Mouse (Mus musculus) monocyte, adult 5-6 weeks (primary cell): ENCODE data around the gene Gria4. TPM values are rescaled to one million over a fixed set of nuclear protein-coding genes. Genes with fewer than 3 reads are reported as not detected.
A peak's percentile ranks its signal among the peaks of the same experiment; 100 is the strongest.

Experiments used
- ATAC-seq: fragments of 153-309, 156-312 bp; replicated peaks from 2 replicates; pipeline ENCODE4 v1.8.0; 2017; ENCODE audit warnings: mild to moderate bottlenecking; ENCODE audit not compliant: low TSS enrichment, insufficient number of reproducible peaks, severe bottlenecking, poor library complexity, low FRiP score
- total RNA-seq: library from RNA; stranded (forward); fragments of 200-1000, 200-491, 200-594 nt; gene quantifications from 3 replicates; pipeline ENCODE4 v1.2.3, GENCODE M21; 2017

Gria4 gene
- total RNA-seq, 1 experiment from 2014 or later, result not detected

DNA sequence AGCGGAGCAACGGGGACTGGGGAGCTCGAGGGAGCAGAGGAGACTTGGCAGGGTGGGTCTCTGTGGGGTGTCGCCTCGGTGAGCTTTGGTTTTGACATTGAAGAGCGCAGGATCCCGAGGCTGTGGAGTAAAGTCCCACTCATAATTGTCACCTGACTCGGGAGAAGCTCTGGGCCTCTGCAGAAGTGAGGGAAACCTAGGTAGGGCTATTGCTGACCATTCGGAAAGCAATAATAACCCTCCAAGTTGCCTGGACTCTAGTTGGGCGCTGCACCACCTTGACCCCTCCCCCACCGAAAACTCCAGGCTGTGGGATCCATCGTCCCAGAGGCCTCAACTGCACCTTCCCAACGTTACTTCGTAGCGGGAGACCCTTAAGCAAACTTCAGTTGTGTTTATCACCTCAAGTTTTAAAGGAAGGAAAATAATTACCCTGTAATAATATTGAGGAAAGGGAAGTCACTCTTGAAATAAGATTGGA lies 419.4 kb downstream of the Gria4 start:
- ATAC-seq, result 0 out of 2 replicates have a peak, but pooled peaks have one; percentile 1

DNA sequence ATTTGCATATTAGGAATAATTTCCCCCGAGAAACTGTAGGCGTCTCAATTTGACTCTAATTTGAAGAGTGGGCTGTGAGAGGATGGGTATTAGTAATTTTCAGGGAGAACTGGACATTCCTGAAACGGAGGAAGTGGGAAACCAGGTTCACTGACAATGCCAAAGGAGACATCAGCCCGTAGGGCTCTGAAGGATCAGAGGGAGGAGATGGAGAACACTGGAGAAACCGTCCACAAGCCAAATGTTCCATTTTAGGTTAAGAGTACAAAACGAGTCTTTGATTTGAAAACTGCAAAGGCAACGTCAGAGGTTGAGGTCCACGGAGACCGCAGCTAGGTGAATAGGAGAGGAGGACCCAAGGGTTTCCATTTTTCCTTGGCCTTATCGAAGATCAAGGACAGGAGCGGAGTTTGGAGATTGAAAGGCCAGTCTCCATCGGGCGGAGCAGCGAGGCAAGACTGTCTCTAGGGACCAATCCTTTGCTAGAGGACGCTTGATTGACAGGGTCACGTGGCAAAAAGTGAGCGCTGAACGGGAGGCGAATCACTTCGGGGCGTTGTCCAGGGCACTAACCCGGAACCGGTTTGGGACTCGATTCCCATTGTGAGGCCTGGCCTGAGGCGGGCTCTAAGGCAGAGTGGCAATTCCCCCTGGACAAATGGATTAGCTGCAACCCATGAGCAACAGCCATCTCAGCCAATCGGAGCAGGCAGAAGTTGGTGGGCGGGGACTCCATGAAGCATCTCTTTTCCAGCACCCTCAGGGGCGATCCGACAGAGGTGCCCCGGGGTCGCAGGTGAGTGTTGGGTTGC lies 420.0 kb downstream of the Gria4 start, which contains the start of gene Msantd4:
Gene Msantd4, plus strand, starts transcription at position 735 of the 812 bp plus-strand sequence.
- peak; percentile 99 for ATAC-seq
